Mouse (Mus musculus): Measurements from ENCODE around the gene Gm10842. TPM values are rescaled to one million over a fixed set of nuclear protein-coding genes. Genes with fewer than 3 reads are reported as not detected.
A peak's percentile ranks its signal among the peaks of the same experiment; 100 is the strongest.

Gene Gm10842
- polyA plus RNA-seq, 1 experiment from 2014 or later: not detected

GRCm38 (mm10) chr11:105152357-105152899, 5.7 kb downstream of the Gm10842 start:
- DNase-seq (ENCODE audit: low spot score): no peak

- DNase-seq (ENCODE audit: low spot score): peak; percentile 21
Observed at GRCm38 (mm10) chr11:105153068-105153833, 6.6 kb downstream of the Gm10842 start.

GRCm38 (mm10) chr11:105155915-105156314, 9.2 kb downstream of the Gm10842 start:
- no peak for DNase-seq (ENCODE audit: low spot score)

- DNase-seq (ENCODE audit: low spot score): peak; percentile 9
Observed at GRCm38 (mm10) chr11:105156748-105157267, 10.1 kb downstream of the Gm10842 start.

- no peak for DNase-seq (ENCODE audit: low spot score)
Observed at GRCm38 (mm10) chr11:105158047-105158446, 11.4 kb downstream of the Gm10842 start.

GRCm38 (mm10) chr11:105159673-105160360, 13.1 kb downstream of the Gm10842 start:
- DNase-seq (ENCODE audit: low spot score): no peak

GRCm38 (mm10) chr11:105161411-105161810, 14.7 kb downstream of the Gm10842 start:
- no peak for DNase-seq (ENCODE audit: low spot score)

- no peak for DNase-seq (ENCODE audit: low spot score)
Observed at GRCm38 (mm10) chr11:105164516-105165510, 18.1 kb downstream of the Gm10842 start.

GRCm38 (mm10) chr11:105166780-105167179, 20.1 kb downstream of the Gm10842 start:
- no peak for DNase-seq (ENCODE audit: low spot score)

GRCm38 (mm10) chr11:105178516-105178915, 31.8 kb downstream of the Gm10842 start, which contains the start of gene Tlk2:
Tlk2 (plus strand) TSS chr11:105178807.
- DNase-seq (ENCODE audit: low spot score): no peak

GRCm38 (mm10) chr11:105179523-105179922, 32.8 kb downstream of the Gm10842 start:
- DNase-seq (ENCODE audit: low spot score): no peak

- peak; percentile 70 for DNase-seq (ENCODE audit: low spot score)
Observed at GRCm38 (mm10) chr11:105180471-105181091, 33.9 kb downstream of the Gm10842 start.

- peak; percentile 96 for DNase-seq (ENCODE audit: low spot score)
Observed at GRCm38 (mm10) chr11:105181126-105181637, 34.5 kb downstream of the Gm10842 start.

GRCm38 (mm10) chr11:105181689-105182460, 35.2 kb downstream of the Gm10842 start:
- peak; percentile 42 for DNase-seq (ENCODE audit: low spot score)

- no peak for DNase-seq (ENCODE audit: low spot score)
Observed at GRCm38 (mm10) chr11:105182461-105182855, 35.8 kb downstream of the Gm10842 start.

GRCm38 (mm10) chr11:105184678-105185077, 38.0 kb downstream of the Gm10842 start:
- DNase-seq (ENCODE audit: low spot score): no peak

GRCm38 (mm10) chr11:105192186-105192585, 45.5 kb downstream of the Gm10842 start:
- DNase-seq (ENCODE audit: low spot score): no peak

Measured in thymus, postnatal 0 days (tissue).